Mouse (Mus musculus): ENCODE measurements around the gene Ly6g6f. TPM values are rescaled to one million over a fixed set of nuclear protein-coding genes. Genes with fewer than 3 reads are reported as not detected.

Gene Ly6g6f
- polyA plus RNA-seq, 1 experiment from 2014 or later = not detected

DNA sequence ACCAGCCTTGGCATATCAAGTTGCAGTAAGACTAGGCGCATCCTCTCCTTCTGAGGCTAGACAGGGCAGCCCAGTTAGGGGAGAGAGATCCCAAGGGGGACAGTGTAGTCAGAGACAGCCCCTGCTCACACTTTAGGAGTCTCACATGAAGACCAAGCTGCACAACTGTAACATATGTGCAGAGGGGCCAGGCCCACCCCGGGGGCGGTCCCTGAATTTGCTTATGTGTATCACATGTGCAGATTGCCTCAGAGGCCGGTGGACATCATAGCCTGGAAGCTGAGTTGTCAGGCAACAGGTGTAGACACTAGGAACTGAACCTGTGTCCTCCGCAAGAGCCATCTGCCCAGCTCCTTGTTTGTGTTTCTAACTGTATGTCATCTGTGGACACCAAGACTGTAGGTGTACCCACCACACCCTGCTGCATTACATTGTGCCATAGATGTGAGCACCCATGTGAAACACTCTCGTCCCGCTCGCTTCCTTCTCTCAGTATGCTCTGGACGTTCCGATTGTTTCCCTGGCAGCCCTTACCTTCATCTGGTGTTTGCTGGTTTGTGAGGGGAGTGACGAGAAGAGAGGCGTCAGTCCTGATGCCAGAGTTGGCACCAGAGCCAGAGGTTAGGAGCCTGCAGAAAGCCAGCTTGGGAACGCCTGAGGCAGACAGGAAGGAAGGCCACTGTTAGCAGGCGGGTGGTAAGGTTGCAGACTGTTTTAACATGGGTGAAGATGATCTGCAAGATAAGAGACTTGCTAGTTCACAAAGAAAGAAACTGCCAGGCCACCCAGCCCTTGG, 7.2 kb upstream of the Ly6g6f start:
- Histone ChIP-seq H3K9me3 (ENCODE audit: control insufficient read depth) (no peaks in the 10 kb centered on the region), H3K9ac (ENCODE audit: low read depth, low read length) (no peak overlapping the region), H3K27me3 (replicated peaks; ENCODE audit: control insufficient read depth, insufficient read depth, low read length) (no peaks in the 10 kb centered on the region), H3K4me3 (ENCODE audit: low read depth, low read length) (no peak overlapping the region), H3K27ac (ENCODE audit: low read depth, low read length) (no peak overlapping the region), H3K36me3 (ENCODE audit: control insufficient read depth, insufficient read depth) (peaks cover 66% of the 10 kb centered on the region), H3K4me1 (replicated peaks; ENCODE audit: control insufficient read depth, insufficient read depth, low read length) (peaks cover 8% of the 10 kb centered on the region; the same call in 1 of the 2 replicates), H3K4me2 (replicated peaks; ENCODE audit: low read depth) (no peak overlapping the region)
- no peak for TF ChIP-seq CTCF (IDR thresholded peaks at IDR 0.05; ENCODE audit: low read depth)
- ATAC-seq = no peak
- 90% methylated on average over 14 of the region's 14 CpGs for WGBS

DNA sequence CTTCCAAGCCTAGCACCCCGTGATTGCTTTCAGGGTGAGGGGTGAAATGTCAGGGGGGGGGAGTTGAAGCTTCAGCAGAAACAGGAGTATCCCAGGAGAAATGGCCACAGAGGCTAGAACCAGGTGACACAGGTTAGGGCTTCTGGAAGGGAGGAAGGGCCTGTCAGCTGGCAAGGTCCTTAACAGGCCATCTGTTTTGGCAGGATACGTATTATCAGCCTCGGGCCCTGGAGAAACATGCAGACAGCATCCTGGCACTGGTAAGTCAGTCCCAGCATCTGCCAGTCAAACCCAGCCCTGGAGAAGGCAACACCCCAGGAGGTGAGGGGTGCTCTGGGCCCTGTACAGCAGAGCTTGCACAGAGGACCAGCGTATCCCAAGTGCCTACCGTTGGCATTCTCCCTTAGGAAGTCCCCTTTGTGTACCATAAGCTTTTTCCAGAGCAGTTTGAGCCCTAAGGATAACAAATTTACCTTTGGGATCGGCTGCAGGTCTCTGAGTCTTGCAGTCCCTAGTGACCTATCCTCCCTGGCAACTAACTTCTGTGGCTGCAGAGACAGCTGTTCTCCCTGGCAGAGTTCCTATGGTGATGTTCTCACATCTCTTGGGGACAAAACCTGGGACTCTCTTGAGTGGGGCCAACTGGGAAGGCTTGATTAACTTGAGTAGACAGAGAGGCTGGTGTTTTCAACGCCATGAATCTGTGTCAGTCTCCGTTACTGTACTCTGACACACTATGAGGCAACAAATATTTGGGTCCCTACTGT, 4.9 kb upstream of the Ly6g6f start:
- Histone ChIP-seq H3K27ac (ENCODE audit: low read depth, low read length) (peak overlapping the region; percentile 54; the same call in 1 of the 2 replicates), H3K4me2 (replicated peaks; ENCODE audit: low read depth) (peak overlapping the region; percentile 75), H3K9me3 (ENCODE audit: control insufficient read depth) (no peaks in the 10 kb centered on the region), H3K4me1 (replicated peaks; ENCODE audit: control insufficient read depth, insufficient read depth, low read length) (peaks cover 8% of the 10 kb centered on the region; the same call in 1 of the 2 replicates), H3K27me3 (replicated peaks; ENCODE audit: control insufficient read depth, insufficient read depth, low read length) (no peaks in the 10 kb centered on the region), H3K4me3 (ENCODE audit: low read depth, low read length) (peak overlapping the region; percentile 64), H3K36me3 (ENCODE audit: control insufficient read depth, insufficient read depth) (peaks cover 44% of the 10 kb centered on the region), H3K9ac (ENCODE audit: low read depth, low read length) (peak overlapping the region; percentile 53; the same call in 1 of the 2 replicates)
- 59% methylated on average over 8 of the region's 8 CpGs for WGBS
- no peak for ATAC-seq
- TF ChIP-seq CTCF (IDR thresholded peaks at IDR 0.05; ENCODE audit: low read depth) = no peak

DNA sequence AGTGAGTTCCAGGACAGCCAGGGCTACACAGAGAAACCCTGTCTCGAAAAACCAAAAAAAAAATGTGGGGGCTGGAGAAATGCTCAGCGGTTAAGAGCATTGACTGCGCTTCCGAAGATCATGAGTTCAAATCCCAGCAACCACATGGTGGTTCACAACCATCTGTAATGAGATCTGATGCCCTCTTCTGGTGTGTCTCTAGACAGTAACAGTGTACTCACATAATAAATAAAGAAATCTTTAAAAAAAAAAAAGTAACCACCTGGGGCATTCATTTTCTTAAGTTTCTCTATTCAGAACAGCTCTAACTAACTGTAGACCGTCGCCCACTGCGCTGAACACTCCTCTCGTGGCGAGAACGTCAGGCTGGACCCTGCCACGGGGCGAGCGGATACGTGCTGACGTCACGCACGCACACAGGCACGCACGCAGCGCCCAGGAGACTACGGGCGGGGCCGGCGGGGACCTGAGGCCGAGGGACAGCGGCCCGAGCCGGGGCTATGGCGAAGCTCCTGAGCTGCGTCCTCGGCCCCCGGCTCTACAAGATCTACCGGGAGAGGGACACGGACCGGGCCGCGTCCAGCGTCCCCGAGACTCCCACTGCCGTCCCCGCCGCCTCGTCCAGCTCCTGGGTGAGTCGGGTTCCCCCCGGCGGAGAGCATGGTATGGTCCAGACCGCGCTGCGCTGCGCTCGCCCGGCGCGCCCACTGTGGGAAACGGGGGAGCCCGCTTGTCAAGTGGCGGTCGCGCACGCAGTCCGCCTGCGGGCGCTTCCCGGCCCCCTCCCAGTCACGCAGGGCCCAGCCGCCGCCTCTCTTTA, 3.6 kb upstream of the Ly6g6f start, which contains the start of gene Abhd16a:
Gene Abhd16a, plus strand, starts transcription at position 439 of the 820 bp plus-strand sequence.
- peak within 1 kb of the TSS; percentile 64 for H3K4me3 ChIP-seq (ENCODE audit: low read depth, low read length)
- H3K9ac ChIP-seq (ENCODE audit: low read depth, low read length) = peak within 1 kb of the TSS; percentile 78
- WGBS = 2% methylated on average over 67 of the region's 67 CpGs

DNA sequence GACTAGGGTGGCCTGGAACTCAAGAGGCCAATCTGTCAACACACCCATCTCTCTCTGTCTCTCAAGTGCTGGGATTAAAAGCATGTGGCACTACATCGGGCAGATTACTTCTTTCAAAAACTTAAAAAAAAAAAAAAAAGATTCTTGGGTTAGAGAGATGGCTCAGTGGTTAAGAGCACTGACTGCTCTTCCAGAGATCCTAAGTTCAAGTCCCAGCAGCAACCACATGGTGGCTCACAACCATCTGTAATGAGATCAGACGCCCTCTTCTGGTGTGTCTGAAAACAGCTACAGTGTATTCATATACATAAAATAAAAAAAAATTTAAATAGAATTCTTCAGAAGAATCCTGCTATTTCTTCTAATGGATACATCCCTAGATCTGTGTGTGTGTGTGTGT, 2.7 kb upstream of the Ly6g6f start:
- Histone ChIP-seq H3K4me3 (ENCODE audit: low read depth, low read length) (no peak overlapping the region), H3K36me3 (ENCODE audit: control insufficient read depth, insufficient read depth) (peaks cover 23% of the 10 kb centered on the region)
- ATAC-seq = no peak

More for the DNA sequence above, 3.6 kb upstream of the Ly6g6f start, which contains the start of gene Abhd16a:
- TF ChIP-seq CTCF (IDR thresholded peaks at IDR 0.05; ENCODE audit: low read depth) = peak; percentile 32
- no peaks in the 10 kb centered on the region for H3K27me3 ChIP-seq (replicated peaks; ENCODE audit: control insufficient read depth, insufficient read depth, low read length)
- peaks cover 8% of the 10 kb centered on the region; the same call in 1 of the 2 replicates for H3K4me1 ChIP-seq (replicated peaks; ENCODE audit: control insufficient read depth, insufficient read depth, low read length)
- H3K4me2 ChIP-seq (replicated peaks; ENCODE audit: low read depth) = peak within 1 kb of the TSS; percentile 75
- H3K27ac ChIP-seq (ENCODE audit: low read depth, low read length) = peak within 1 kb of the TSS; percentile 91
- H3K36me3 ChIP-seq (ENCODE audit: control insufficient read depth, insufficient read depth) = peaks cover 32% of the 10 kb centered on the region
- no peaks in the 10 kb centered on the region for H3K9me3 ChIP-seq (ENCODE audit: control insufficient read depth)
- peak; percentile 98 for ATAC-seq

DNA sequence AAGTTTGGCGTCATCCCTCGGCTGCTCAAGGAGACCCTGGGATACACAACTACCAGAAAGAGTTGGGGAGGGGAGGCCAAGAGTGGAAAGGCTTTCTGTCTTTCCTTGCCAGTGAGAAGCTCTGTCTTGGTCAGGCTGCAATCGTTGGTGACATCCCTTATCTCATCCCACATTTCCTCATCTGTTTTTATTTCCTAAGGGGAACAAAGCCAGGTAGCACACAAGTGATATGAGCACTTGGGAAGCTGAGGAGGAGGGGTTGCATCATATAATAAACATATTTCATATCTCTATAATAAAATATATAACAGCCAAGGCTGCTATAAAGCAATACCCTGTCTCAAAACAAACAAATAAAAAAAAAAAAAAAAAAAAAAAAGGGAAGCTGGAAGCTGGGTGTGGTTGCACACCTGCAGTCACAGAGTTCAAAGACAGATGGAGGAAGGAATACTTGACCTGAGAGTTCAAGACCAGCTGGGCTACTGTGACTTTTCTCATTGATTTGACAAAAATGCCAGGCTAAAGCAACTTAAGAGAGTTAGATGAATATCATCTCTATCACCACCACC, 1.4 kb downstream of the Ly6g6f start:
- Histone ChIP-seq H3K36me3 (ENCODE audit: control insufficient read depth, insufficient read depth) (no peaks in the 10 kb centered on the region), H3K9ac (ENCODE audit: low read depth, low read length) (no peak overlapping the region), H3K27me3 (replicated peaks; ENCODE audit: control insufficient read depth, insufficient read depth, low read length) (no peaks in the 10 kb centered on the region), H3K4me3 (ENCODE audit: low read depth, low read length) (no peak overlapping the region), H3K27ac (ENCODE audit: low read depth, low read length) (no peak overlapping the region), H3K4me2 (replicated peaks; ENCODE audit: low read depth) (no peak overlapping the region), H3K9me3 (ENCODE audit: control insufficient read depth) (no peaks in the 10 kb centered on the region), H3K4me1 (replicated peaks; ENCODE audit: control insufficient read depth, insufficient read depth, low read length) (peaks cover 2% of the 10 kb centered on the region; the same call in 1 of the 2 replicates)
- no peak for ATAC-seq
- 65% methylated on average over 3 of the region's 3 CpGs for WGBS
- no peak for TF ChIP-seq CTCF (IDR thresholded peaks at IDR 0.05; ENCODE audit: low read depth)

More for the DNA sequence above, 2.7 kb upstream of the Ly6g6f start:
- WGBS = 48% methylated on average over 2 of the region's 2 CpGs
- Histone ChIP-seq H3K4me2 (replicated peaks; ENCODE audit: low read depth) (no peak overlapping the region), H3K27ac (ENCODE audit: low read depth, low read length) (no peak overlapping the region), H3K27me3 (replicated peaks; ENCODE audit: control insufficient read depth, insufficient read depth, low read length) (no peaks in the 10 kb centered on the region), H3K4me1 (replicated peaks; ENCODE audit: control insufficient read depth, insufficient read depth, low read length) (peaks cover 8% of the 10 kb centered on the region; the same call in 1 of the 2 replicates), H3K9me3 (ENCODE audit: control insufficient read depth) (no peaks in the 10 kb centered on the region), H3K9ac (ENCODE audit: low read depth, low read length) (no peak overlapping the region)
- peak; percentile 62 for TF ChIP-seq CTCF (IDR thresholded peaks at IDR 0.05; ENCODE audit: low read depth)
